Comparison of ENCODE assay signal across 20 mouse cellular contexts in the genomic region with DNA sequence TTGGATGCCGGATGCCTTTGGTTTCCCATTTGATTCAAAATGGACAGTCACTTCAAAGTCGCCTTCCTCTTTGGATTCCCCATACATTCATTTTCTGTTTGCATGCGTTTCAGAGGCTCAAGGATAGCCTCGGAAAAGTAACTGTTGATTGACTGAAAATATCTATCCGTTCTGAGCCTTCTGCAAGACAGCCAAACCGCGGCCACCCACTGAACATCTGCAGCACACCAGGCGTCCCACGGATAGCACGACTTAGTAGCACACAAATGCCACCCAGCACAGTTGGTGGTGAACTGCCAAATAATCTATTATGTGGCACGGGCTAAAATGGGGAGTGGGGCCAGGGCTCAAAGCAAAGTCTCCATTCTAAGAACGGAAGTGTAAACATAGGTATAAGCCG.
DNase-seq lines count a peak whose midpoint lies in the region; TF ChIP-seq lines count a peak whose summit lies in the region.
"Had no signal": no experiment of that assay in that cellular context is flagged by ENCODE, and none has a peak within 500 bp of the region (broad histone marks: within the 10 kb centered on the region; RNA-seq: fewer than 3 reads in every experiment).

No protein-coding gene starts in this region.

- peak; percentile 79 for DNase-seq in heart, adult 11 months
- DNase-seq in heart, postnatal 4 days = no peak
- peak; percentile 87 for DNase-seq in right cerebral cortex, adult 18-20 months
- DNase-seq in right cerebral cortex, postnatal 14 days = no peak
- DNase-seq in layer of hippocampus, adult 9-11 months = peak; percentile 83
- no peak for DNase-seq in gastrocnemius, postnatal 4 days (ENCODE audit: low spot score in 2 of 2)
- DNase-seq in MN1 (ENCODE audit: low spot score) = no peak
- DNase-seq: adrenal gland, postnatal 25 days; cerebellum, adult 9-11 months; gastrocnemius, adult 2 months; kidney, adult 8-10 months; kidney, postnatal 10 days; lung, embryonic 14.5 days; thymus, postnatal 25 days had no signal

- H3K4me3 ChIP-seq in olfactory bulb, adult 2 months (ENCODE audit: insufficient read depth, low read depth, low read length) = no peak overlapping the region
- H3K4me3 ChIP-seq: embryonic facial prominence, embryonic 15.5 days; gastrocnemius, adult 2 months; heart, embryonic 10.5 days; intestine, embryonic 15.5 days; midbrain, embryonic 13.5 days had no signal

- no peak for TF ChIP-seq POLR2A in olfactory bulb, adult 2 months (IDR thresholded peaks at IDR 0.05; ENCODE audit: insufficient read depth, low read depth, low read length)

- peaks cover 10% of the 10 kb centered on the region for H3K4me1 ChIP-seq in olfactory bulb, adult 2 months (ENCODE audit: control insufficient read depth, insufficient read depth, low read length)
- H3K4me1 ChIP-seq: embryonic facial prominence, embryonic 15.5 days; heart, embryonic 10.5 days; intestine, embryonic 15.5 days; midbrain, embryonic 13.5 days had no signal

- no peak for TF ChIP-seq CTCF in olfactory bulb, adult 2 months (IDR thresholded peaks at IDR 0.05; ENCODE audit: insufficient read depth, low read depth, low read length)

- H3K27ac ChIP-seq in olfactory bulb, adult 2 months (ENCODE audit: insufficient read depth, low read depth, low read length) = peak overlapping the region; percentile 20; the same call in 1 of the 2 replicates
- H3K27ac ChIP-seq: embryonic facial prominence, embryonic 15.5 days; gastrocnemius, adult 2 months; heart, embryonic 10.5 days; intestine, embryonic 15.5 days; liver, embryonic 14.5 days; midbrain, embryonic 13.5 days had no signal

- 48% methylated on average over 13 of the region's 13 CpGs for WGBS in olfactory bulb, adult 2 months

Comparison
In these comparisons a context has a peak if more than half of its experiments do, and no peak if none do; other contexts are left out.
1. DNase-seq: peak in heart, adult 11 months (single experiment), right cerebral cortex, adult 18-20 months (single experiment) and layer of hippocampus, adult 9-11 months (single experiment); none in heart, postnatal 4 days (single experiment), right cerebral cortex, postnatal 14 days (single experiment), gastrocnemius, postnatal 4 days (0 of 2) and MN1 (single experiment).